Mouse (Mus musculus) testis, adult 2 months (tissue): Measurements from ENCODE around the gene Nppb.

ENCODE experiments used
- CTCF ChIP-seq: fragments of 200-500 bp; IDR thresholded peaks from 2 replicates; pipeline ENCODE4 v1.5.1; 2012; ENCODE audit warnings: low read depth, mild to moderate bottlenecking, inconsistent platforms, low read length, moderate library complexity; ENCODE audit not compliant: control insufficient read depth, insufficient read depth, insufficient replicate concordance
- POLR2A ChIP-seq: fragments of 200-500 bp; IDR thresholded peaks from 2 replicates; pipeline ENCODE4 v1.6.1; 2012; ENCODE audit warnings: low read depth, mild to moderate bottlenecking, inconsistent platforms, low read length, moderate library complexity; ENCODE audit not compliant: control insufficient read depth

DNA sequence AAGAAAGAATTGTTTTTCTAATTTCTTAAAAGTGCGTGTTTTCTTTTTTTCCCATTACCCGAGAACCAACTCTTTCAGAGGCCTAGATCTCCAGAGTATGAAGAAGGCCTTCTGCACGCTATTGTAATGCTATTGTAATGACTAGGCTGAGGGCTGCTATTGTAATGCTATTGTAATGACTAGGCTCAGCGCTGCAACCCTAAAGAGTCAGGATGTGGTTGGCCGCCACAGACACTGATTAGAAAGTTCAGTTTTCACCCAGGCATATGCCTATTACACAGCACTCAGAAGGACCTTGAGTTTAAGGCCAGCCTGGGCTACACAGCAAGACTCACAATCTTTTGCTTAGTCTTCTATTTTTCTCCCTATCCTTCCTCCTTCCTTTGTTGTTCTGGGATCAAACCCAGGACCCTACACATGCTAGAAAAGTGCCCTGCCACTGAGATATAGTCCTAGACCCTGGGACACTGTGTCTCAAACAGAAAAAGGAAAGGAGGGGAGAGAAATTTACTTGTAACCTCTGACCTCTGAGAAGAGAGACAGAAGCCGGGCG, 48.3 kb downstream of the Nppb start:
- TF ChIP-seq CTCF, result no peak
- TF ChIP-seq POLR2A, result no peak
